Mouse (Mus musculus) embryonic facial prominence, embryonic 11.5 days (tissue): ENCODE results near the gene Rab11fip4. TPM values are rescaled to one million over a fixed set of nuclear protein-coding genes. Genes with fewer than 3 reads are reported as not detected.

Source experiments
- ATAC-seq: fragments of 200-750 bp; cut with Nextera tagmentation; replicated peaks from 2 replicates; pipeline ENCODE4 v1.8.0; 2017; ENCODE audit warnings: low read depth; ENCODE audit not compliant: insufficient number of reproducible peaks, low FRiP score, low TSS enrichment
- DNase-seq: peaks from one replicate; pipeline ENCODE4 v3.0.0-alpha.2; 2015; ENCODE audit warnings: low spot score
- H3K27ac ChIP-seq: fragments of 300-500 bp; sonication (generic); replicated peaks from 2 replicates; pipeline ENCODE4 v1.5.1; 2014; ENCODE audit warnings: mild to moderate bottlenecking, low read depth, low read length, control low read depth
- H3K27me3 ChIP-seq: fragments of 300-500 bp; sonication (generic); 2 replicates; pipeline ENCODE4 v1.6.1; 2014; ENCODE audit warnings: mild to moderate bottlenecking, low read length, moderate library complexity, mixed read lengths; ENCODE audit not compliant: control insufficient read depth, insufficient read depth
- H3K36me3 ChIP-seq: fragments of 300-500 bp; sonication (generic); replicated peaks from 2 replicates; pipeline ENCODE4 v1.6.1; 2014; ENCODE audit warnings: low read depth, mild to moderate bottlenecking, low read length, moderate library complexity, mixed read lengths; ENCODE audit not compliant: control insufficient read depth, insufficient read depth
- H3K4me1 ChIP-seq: fragments of 300-500 bp; sonication (generic); 2 replicates; pipeline ENCODE4 v1.6.1; 2014; ENCODE audit warnings: low read length, mixed read lengths; ENCODE audit not compliant: control insufficient read depth, insufficient read depth
- H3K4me2 ChIP-seq: fragments of 300-500 bp; sonication (generic); 2 replicates; pipeline ENCODE4 v1.6.1; 2014; ENCODE audit warnings: low read depth, mild to moderate bottlenecking, control low read depth, low read length, moderate library complexity
- H3K4me3 ChIP-seq: fragments of 300-500 bp; sonication (generic); 2 replicates; pipeline ENCODE4 v1.5.1; 2014; ENCODE audit warnings: low read depth, low read length, control low read depth
- H3K9ac ChIP-seq: fragments of 300-500 bp; sonication (generic); replicated peaks from 2 replicates; pipeline ENCODE4 v1.6.1; 2014; ENCODE audit warnings: mild to moderate bottlenecking, control low read depth, low read length
- H3K9me3 ChIP-seq: fragments of 300-500 bp; sonication (generic); replicated peaks from 2 replicates; pipeline ENCODE4 v1.6.1; 2016; ENCODE audit warnings: mild to moderate bottlenecking, low read length, inconsistent platforms, mixed read lengths; ENCODE audit not compliant: control insufficient read depth
- WGBS: fragments of 180-500 bp; shearing (Covaris S2); extraction: QIAGEN DNeasy Blood & Tissue Kit; methylation state at CpG from one replicate; pipeline ENCODE4 v1.1.7; 2014; 5-methylcytosine and 5-hydroxymethylcytosine counted together
- polyA plus RNA-seq: library from polyadenylated mRNA; unstranded; fragments of >200 nt; fragmentation: Nextera tagmentation; extraction: Ambion mirVana; gene quantifications from 2 replicates; pipeline ENCODE4 v1.2.1, GENCODE M21; 2014

Gene Rab11fip4
- polyA plus RNA-seq = 9.2 and 9.8 TPM in 2 replicates

- no peaks in the 10 kb centered on the region for H3K4me1 ChIP-seq
- DNase-seq = peak; percentile 64
- peaks cover 27% of the 10 kb centered on the region for H3K27me3 ChIP-seq
- H3K9ac ChIP-seq = peak within 1 kb of the TSS; percentile 70
- H3K9me3 ChIP-seq = no peaks in the 10 kb centered on the region
- ATAC-seq = 0 out of 2 replicates have a peak, but pooled peaks have one; percentile 21
- H3K4me3 ChIP-seq = peak within 1 kb of the TSS; percentile 62
- 1% methylated on average over 69 of the region's 98 CpGs for WGBS
- H3K4me2 ChIP-seq = peak within 1 kb of the TSS; percentile 93
- H3K27ac ChIP-seq = no peak within 1 kb of the TSS
- no peaks in the 10 kb centered on the region for H3K36me3 ChIP-seq
Observed at GRCm38 (mm10) chr11:79590664-79591590, at the start of gene Rab11fip4. TSS of gene Rab11fip4 (plus strand) at chr11:79591212.

DNA sequence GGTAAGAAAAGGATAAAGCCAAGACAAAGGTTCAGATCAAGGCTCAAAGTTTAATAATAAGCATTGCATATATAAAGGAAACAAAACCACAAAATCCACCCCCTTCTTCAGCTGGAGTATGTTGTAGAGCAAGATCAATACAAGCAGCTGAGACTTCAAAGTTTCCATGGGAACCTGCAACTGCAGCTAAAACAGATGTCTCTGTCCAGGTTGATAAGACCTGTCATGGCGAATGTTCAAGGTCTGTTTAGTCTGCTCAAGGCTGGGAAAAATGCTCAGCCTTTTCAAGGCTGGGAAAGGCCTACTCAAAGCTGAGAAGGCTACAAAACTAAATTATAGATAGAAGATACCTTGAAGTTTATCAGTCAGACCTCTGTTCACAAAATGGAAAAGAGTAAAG is 38.4 kb upstream of the Rab11fip4 start:
- Histone ChIP-seq H3K4me1 (no peaks in the 10 kb centered on the region), H3K9me3 (no peaks in the 10 kb centered on the region), H3K36me3 (peaks cover 2% of the 10 kb centered on the region; the same call in 1 of the 2 replicates), H3K4me3 (no peak overlapping the region), H3K27ac (no peak overlapping the region), H3K4me2 (no peak overlapping the region), H3K9ac (no peak overlapping the region), H3K27me3 (no peaks in the 10 kb centered on the region)
- WGBS = 82% methylated on average over 1 of the region's 1 CpGs
- ATAC-seq (no peak), DNase-seq (no peak)

DNA sequence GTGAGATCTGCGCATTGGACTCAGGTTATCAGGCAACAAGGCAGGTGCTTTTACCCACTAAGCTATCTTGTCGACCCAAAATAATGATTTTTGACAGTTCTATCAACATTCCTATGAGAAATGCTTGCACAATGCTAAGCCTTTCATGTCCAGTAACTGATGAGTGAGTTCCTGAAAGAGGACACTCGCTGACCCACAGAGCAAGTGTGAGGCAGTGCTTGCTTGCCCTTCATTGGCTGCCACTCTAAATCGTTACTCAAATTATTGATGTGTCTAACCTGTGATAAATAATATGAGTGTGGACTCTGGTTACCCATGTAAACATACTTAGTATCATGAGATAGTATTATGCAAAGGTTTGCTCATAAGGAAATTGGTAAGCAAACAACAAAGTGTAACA is 30.5 kb upstream of the Rab11fip4 start:
- WGBS = 87% methylated on average over 4 of the region's 4 CpGs
- Histone ChIP-seq H3K36me3 (peaks cover 3% of the 10 kb centered on the region), H3K9me3 (no peaks in the 10 kb centered on the region), H3K4me2 (no peak overlapping the region), H3K27ac (no peak overlapping the region), H3K4me3 (no peak overlapping the region), H3K4me1 (no peaks in the 10 kb centered on the region), H3K27me3 (no peaks in the 10 kb centered on the region), H3K9ac (no peak overlapping the region)
- no peak for DNase-seq
- no peak for ATAC-seq

- Histone ChIP-seq H3K36me3 (peaks cover 11% of the 10 kb centered on the region), H3K4me3 (no peak overlapping the region), H3K27ac (no peak overlapping the region), H3K9me3 (no peaks in the 10 kb centered on the region), H3K4me1 (no peaks in the 10 kb centered on the region), H3K4me2 (no peak overlapping the region), H3K27me3 (no peaks in the 10 kb centered on the region), H3K9ac (no peak overlapping the region)
- 88% methylated on average over 7 of the region's 7 CpGs for WGBS
- no peak for ATAC-seq
- no peak for DNase-seq
Observed at GRCm38 (mm10) chr11:79563493-79563892, 27.5 kb upstream of the Rab11fip4 start.

DNA sequence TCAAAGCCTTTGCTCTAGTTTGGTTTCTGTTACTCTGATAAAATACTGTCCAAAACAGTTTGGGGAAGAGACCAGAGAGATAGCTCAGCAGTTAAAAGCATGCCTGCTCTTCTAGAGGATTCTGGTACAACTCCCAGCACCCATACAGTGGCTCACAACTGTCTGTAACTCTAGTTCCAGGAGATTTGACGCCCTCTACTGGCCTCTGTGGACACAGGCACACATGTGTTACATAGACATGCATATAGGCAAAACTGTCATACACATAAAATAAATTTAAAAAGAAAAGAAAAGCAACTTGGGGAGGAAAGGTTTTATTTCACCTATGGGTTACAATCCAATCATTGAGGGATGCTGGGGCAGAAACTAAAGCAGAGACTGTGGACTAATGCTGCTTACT is 24.1 kb upstream of the Rab11fip4 start:
- Histone ChIP-seq H3K4me1 (no peaks in the 10 kb centered on the region), H3K9me3 (no peaks in the 10 kb centered on the region), H3K36me3 (peaks cover 14% of the 10 kb centered on the region), H3K27ac (no peak overlapping the region), H3K9ac (no peak overlapping the region), H3K4me3 (no peak overlapping the region), H3K4me2 (no peak overlapping the region), H3K27me3 (no peaks in the 10 kb centered on the region)
- no peak for DNase-seq
- 63% methylated on average over 1 of the region's 1 CpGs for WGBS
- no peak for ATAC-seq

DNA sequence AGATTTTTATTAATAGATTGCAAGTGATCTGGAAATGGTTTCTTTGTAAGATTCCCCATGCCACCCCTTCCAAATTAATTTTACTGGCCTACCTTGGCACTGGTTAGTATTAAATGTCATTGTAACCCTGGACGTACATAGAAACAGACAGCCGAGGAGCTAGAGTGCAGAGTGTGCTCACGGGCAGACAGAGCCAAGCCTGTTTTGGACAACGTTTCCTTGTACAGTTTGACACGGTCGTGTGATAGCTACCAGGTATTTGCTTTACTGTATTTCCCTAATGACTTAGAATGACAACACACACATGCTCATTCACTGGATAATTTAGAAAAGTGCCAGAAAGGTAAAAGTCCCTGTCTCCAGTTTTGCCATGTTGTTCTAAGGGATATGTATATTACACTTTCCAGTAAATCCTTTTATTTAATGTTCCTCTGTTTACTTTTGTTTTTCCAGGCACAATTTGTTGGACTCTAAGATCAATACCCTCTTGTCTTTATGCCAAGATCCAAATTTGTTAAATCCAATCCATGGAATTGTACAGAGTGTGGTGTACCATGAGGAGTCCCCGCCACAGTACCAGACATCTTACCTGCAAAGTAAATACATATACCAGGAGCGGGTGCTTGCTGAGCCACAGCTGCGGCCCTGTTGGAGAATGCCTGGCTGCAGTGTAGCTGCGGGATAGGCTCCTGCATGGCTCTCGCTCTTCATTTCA is 22.7 kb upstream of the Rab11fip4 start:
- WGBS = 87% methylated on average over 11 of the region's 11 CpGs
- Histone ChIP-seq H3K36me3 (peaks cover 14% of the 10 kb centered on the region), H3K9me3 (no peaks in the 10 kb centered on the region), H3K27me3 (no peaks in the 10 kb centered on the region), H3K4me3 (no peak overlapping the region), H3K27ac (no peak overlapping the region), H3K4me2 (no peak overlapping the region), H3K9ac (no peak overlapping the region), H3K4me1 (no peaks in the 10 kb centered on the region)
- ATAC-seq (no peak), DNase-seq (no peak)

GRCm38 (mm10) chr11:79570319-79570718 is 20.7 kb upstream of the Rab11fip4 start:
- Histone ChIP-seq H3K4me1 (no peaks in the 10 kb centered on the region), H3K27ac (no peak overlapping the region), H3K4me2 (no peak overlapping the region), H3K36me3 (peaks cover 15% of the 10 kb centered on the region), H3K27me3 (no peaks in the 10 kb centered on the region), H3K9me3 (no peaks in the 10 kb centered on the region), H3K9ac (no peak overlapping the region), H3K4me3 (no peak overlapping the region)
- DNase-seq (no peak), ATAC-seq (no peak)
- WGBS = 78% methylated on average over 2 of the region's 2 CpGs

DNA sequence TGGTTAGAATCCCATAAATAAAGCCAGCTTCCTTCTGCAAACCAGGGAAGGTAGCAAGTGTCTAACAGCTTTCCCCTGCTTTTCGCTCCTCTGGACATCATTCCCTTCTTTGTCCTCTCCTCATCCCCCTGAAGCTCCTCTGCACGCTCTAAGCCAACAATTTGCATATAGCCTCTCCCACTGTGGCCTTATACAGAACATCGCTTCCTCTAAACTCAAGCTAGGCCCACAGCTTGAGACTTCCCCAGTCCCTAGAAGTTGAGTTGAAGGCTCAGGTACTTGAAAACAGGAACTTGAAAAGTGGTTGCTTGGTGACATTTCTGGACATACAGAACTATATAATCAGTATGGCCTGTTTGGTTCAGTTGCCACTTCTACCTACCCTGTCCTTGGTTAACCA is 17.2 kb upstream of the Rab11fip4 start:
- WGBS = 85% methylated on average over 3 of the region's 3 CpGs
- peaks cover 7% of the 10 kb centered on the region for H3K36me3 ChIP-seq
- ATAC-seq = no peak

More for the DNA sequence above, 17.2 kb upstream of the Rab11fip4 start:
- H3K4me3 ChIP-seq = no peak overlapping the region
- no peaks in the 10 kb centered on the region for H3K9me3 ChIP-seq
- no peak overlapping the region for H3K27ac ChIP-seq
- no peaks in the 10 kb centered on the region for H3K4me1 ChIP-seq
- no peak overlapping the region for H3K9ac ChIP-seq
- no peak for DNase-seq
- H3K27me3 ChIP-seq = no peaks in the 10 kb centered on the region
- H3K4me2 ChIP-seq = no peak overlapping the region
